9 mouse cellular contexts compared by ENCODE assay signal in the genomic region with DNA sequence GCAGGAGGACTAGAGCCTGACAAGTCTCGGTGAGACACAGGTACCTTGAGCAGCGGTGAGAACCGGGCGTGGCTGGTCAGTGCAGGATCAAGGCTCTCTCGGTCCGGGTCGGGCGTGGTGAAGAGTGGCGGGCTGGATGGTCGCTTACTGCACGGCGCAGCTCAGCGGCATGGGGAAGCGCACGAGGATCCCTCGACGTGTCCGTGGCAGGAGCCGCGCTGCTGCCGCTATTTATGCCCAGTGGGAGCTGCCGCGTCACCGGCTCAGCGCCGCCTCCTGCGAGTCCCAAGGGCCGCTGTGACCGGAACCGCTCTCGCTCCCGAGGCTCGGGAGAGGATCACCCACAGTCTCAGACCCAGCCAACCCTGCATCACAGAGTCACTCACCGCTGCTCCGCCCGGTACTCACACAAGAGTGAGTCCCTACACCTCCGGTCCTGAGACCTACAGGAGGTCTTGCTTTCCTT. TPM values are rescaled to one million over a fixed set of nuclear protein-coding genes. Genes with fewer than 3 reads are reported as not detected.
DNase-seq lines count a peak whose midpoint lies in the region; ATAC-seq and TF ChIP-seq lines count a peak whose summit lies in the region.
"Had no signal": no experiment of that assay in that cellular context is flagged by ENCODE, and none has a peak within 500 bp of the region (broad histone marks: within the 10 kb centered on the region; RNA-seq: fewer than 3 reads in every experiment).

Gal (minus strand) TSS at position 277 of the 466 bp plus-strand sequence.

- TF ChIP-seq POLR2A in brain, embryonic 14.5 days (IDR thresholded peaks at IDR 0.05; ENCODE audit: borderline replicate concordance, extremely low read depth, insufficient read depth, insufficient read length, poor library complexity, severe bottlenecking), result no peak

- peaks cover 7% of the 10 kb centered on the region; the same call in 1 of the 2 replicates for H3K4me1 ChIP-seq in limb, embryonic 12.5 days (replicated peaks)
- H3K4me1 ChIP-seq in midbrain, postnatal 0 days (ENCODE audit: insufficient read depth, low read length), result no peaks in the 10 kb centered on the region

- H3K9me3 ChIP-seq in limb, embryonic 12.5 days, result peaks cover 5% of the 10 kb centered on the region; the same call in 1 of the 2 replicates
- no peaks in the 10 kb centered on the region for H3K9me3 ChIP-seq in midbrain, postnatal 0 days (ENCODE audit: low read length)

- WGBS in limb, embryonic 12.5 days, result 2% methylated on average over 37 of the region's 37 CpGs
- WGBS in midbrain, postnatal 0 days, result 5% methylated on average over 32 of the region's 37 CpGs

- no peak within 1 kb of the TSS for H3K27ac ChIP-seq in limb, embryonic 12.5 days
- no peak within 1 kb of the TSS for H3K27ac ChIP-seq in midbrain, postnatal 0 days (ENCODE audit: low read depth, low read length)

- TF ChIP-seq CTCF in brain, embryonic 14.5 days (IDR thresholded peaks at IDR 0.05; ENCODE audit: borderline replicate concordance, extremely low read depth, insufficient read depth, insufficient read length), result no peak
- TF ChIP-seq CTCF in midbrain, postnatal 0 days (IDR thresholded peaks at IDR 0.05), result no peak

- peak within 1 kb of the TSS; percentile 40 for H3K4me3 ChIP-seq in limb, embryonic 12.5 days (replicated peaks)
- peak within 1 kb of the TSS; percentile 29 for H3K4me3 ChIP-seq in midbrain, postnatal 0 days (ENCODE audit: low read depth, low read length)

- intact Hi-C loops in heart, postnatal 10 days (cut with DNase I), result no loop called here
- intact Hi-C loops in left cerebral cortex, postnatal 36 days (cut with DNase I), result no loop called here

- peak within 1 kb of the TSS; percentile 42 for H3K9ac ChIP-seq in limb, embryonic 12.5 days (replicated peaks)
- H3K9ac ChIP-seq in midbrain, postnatal 0 days (replicated peaks; ENCODE audit: low read length, poor library complexity, severe bottlenecking), result peak within 1 kb of the TSS; percentile 44; the same call in 1 of the 2 replicates

- peak within 1 kb of the TSS; percentile 74 for H3K4me2 ChIP-seq in limb, embryonic 12.5 days
- H3K4me2 ChIP-seq in midbrain, postnatal 0 days (ENCODE audit: low read depth, low read length, poor library complexity, severe bottlenecking), result peak within 1 kb of the TSS; percentile 50

- no peaks in the 10 kb centered on the region for H3K36me3 ChIP-seq in limb, embryonic 12.5 days
- H3K36me3 ChIP-seq in midbrain, postnatal 0 days (ENCODE audit: insufficient read depth, low read length), result no peaks in the 10 kb centered on the region

- ATAC-seq in limb, embryonic 12.5 days (ENCODE audit: insufficient number of reproducible peaks, insufficient read depth, low FRiP score, low TSS enrichment, low read depth), result no peak
- ATAC-seq in midbrain, postnatal 0 days (ENCODE audit: low FRiP score), result 0 out of 2 replicates have a peak, but pooled peaks have one; percentile 42
- ATAC-seq in activated CD4-positive, CD25-positive, alpha-beta regulatory T cell, adult 4 months, result no peak

- DNase-seq in layer of hippocampus, postnatal 10 days (ENCODE audit: low spot score in 2 of 2), result peak; percentile 25 to 30
- DNase-seq in layer of hippocampus, adult 8-10 months (ENCODE audit: low spot score in 2 of 2), result no peak
- peak; percentile 28 for DNase-seq in brain, embryonic 14.5 days (ENCODE audit: low read depth)
- DNase-seq in heart, postnatal 10 days, result peak; percentile 24 to 45
- no peak for DNase-seq in midbrain, postnatal 0 days (ENCODE audit: low spot score)
- DNase-seq in left cerebral cortex, postnatal 36 days (ENCODE audit: low spot score in 2 of 2), result no peak

- H3K27me3 ChIP-seq in limb, embryonic 12.5 days, result peaks cover 54% of the 10 kb centered on the region
- 0 out of 2 replicates have a peak, but pooled peaks cover 6% of the 10 kb centered on the region for H3K27me3 ChIP-seq in midbrain, postnatal 0 days (ENCODE audit: insufficient read depth, low read length)

RNA-seq across cellular contexts. Expression of gene Gal, which starts in this region (rescaled TPM):
- 1 to 10 TPM; 4.5 to 5.5 TPM for total RNA-seq in layer of hippocampus, postnatal 10 days (2021)
- total RNA-seq in layer of hippocampus, adult 8-10 months (2022), result 1 to 10 TPM in 1 of 4 experiments, under 1 TPM in 2, not detected in 1; 0.52 to 1.0 (median 0.63) TPM
- polyA plus RNA-seq in brain, embryonic 14.5 days (2012; rRNA removed), result 3.9 and 6.2 TPM in 2 replicates
- total RNA-seq in heart, postnatal 10 days (2021), result not detected
- 0.37 and 2.5 TPM in 2 replicates for polyA plus RNA-seq in limb, embryonic 12.5 days (2016; fragmentation: Nextera tagmentation; extraction: Ambion mirVana)
- 1.9 and 5.3 TPM in 2 replicates for total RNA-seq in midbrain, postnatal 0 days (2014; rRNA removed)
- polyA plus RNA-seq in midbrain, postnatal 0 days (2015; fragmentation: Nextera tagmentation; extraction: Ambion mirVana), result 29.5 and 30.0 TPM in 2 replicates
- polyA plus RNA-seq in activated CD4-positive, CD25-positive, alpha-beta regulatory T cell, adult 4 months (2017; shearing (Covaris generic)), result 1 to 10 TPM in 1 of 2 experiments, not detected in 1; 2.1 TPM
- under 1 TPM in 1 of 2 experiments, not detected in 1; 0.52 TPM for total RNA-seq in left cerebral cortex, postnatal 36 days (2021)
- total RNA-seq: left cerebral cortex, adult 18-20 months had no signal

Comparison
In these comparisons a context has a peak if more than half of its experiments do, and no peak if none do; other contexts are left out.
1. DNase-seq: peak in layer of hippocampus, postnatal 10 days (2 of 2) and brain, embryonic 14.5 days (single experiment); none in layer of hippocampus, adult 8-10 months (0 of 2), midbrain, postnatal 0 days (single experiment) and left cerebral cortex, postnatal 36 days (0 of 2).
2. Peak in DNase-seq in heart, postnatal 10 days; RNA of the gene not detected or under 1 TPM.